Mouse (Mus musculus): ENCODE data around the gene Arhgef10l.

Gene Arhgef10l

DNA sequence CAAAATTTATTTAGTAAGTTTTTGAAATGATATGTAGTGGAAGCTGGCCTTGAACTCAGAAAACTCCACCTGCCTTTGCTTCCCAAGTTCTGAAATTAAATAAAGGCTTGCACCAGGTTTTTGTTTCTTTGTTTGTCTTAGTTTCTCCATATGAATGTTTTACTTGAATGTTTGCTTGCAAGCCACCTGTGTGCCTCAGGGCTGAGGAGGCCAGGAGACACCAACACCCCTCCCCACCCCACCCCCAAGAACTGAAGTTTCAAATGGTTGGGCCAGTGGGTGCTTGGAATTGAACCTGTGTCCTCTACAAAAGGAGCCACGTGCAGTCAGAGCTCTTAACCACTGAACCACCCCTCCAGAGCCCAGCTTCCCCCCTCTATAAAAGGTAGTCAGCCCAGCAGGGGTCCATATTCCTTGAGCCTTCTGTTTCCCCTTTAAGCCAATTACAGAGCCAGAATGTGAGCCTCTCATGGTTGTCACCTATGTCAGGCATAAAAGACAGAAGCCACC lies 28.8 kb upstream of the Arhgef10l start:
- in situ Hi-C loops (cut with MboI; ENCODE audit: low sequenced_read_pairs): no loop called here

GRCm38 (mm10) chr4:140693513-140693912 lies 27.7 kb upstream of the Arhgef10l start:
- in situ Hi-C loops (cut with MboI; ENCODE audit: low sequenced_read_pairs): no loop called here

DNA sequence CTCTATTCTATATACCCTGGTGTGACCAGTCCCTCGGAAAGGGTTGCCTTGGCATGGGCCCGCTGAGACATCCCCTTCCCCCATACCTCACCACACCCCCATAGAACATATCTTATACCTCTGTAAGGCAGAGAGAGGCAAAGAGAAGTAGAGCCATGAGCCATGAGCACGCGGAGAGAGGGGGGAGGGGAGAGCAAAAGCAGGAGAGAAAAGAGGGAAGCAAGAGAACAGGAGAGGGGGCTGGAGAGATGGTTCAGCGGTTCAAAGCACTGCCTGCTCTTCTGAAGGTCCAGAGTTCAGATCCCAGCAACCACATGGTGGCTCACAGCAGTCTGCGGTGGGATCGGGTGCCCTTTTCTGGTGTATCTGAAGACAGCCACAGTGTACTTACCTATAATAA lies 25.7 kb upstream of the Arhgef10l start:
- in situ Hi-C loops (cut with MboI; ENCODE audit: low sequenced_read_pairs): no loop called here

GRCm38 (mm10) chr4:140689873-140690655 lies 24.3 kb upstream of the Arhgef10l start:
- in situ Hi-C loops (cut with MboI; ENCODE audit: low sequenced_read_pairs): no loop called here

- in situ Hi-C loops (cut with MboI; ENCODE audit: low sequenced_read_pairs): no loop called here
Measured at GRCm38 (mm10) chr4:140688826-140689425, 23.1 kb upstream of the Arhgef10l start.

DNA sequence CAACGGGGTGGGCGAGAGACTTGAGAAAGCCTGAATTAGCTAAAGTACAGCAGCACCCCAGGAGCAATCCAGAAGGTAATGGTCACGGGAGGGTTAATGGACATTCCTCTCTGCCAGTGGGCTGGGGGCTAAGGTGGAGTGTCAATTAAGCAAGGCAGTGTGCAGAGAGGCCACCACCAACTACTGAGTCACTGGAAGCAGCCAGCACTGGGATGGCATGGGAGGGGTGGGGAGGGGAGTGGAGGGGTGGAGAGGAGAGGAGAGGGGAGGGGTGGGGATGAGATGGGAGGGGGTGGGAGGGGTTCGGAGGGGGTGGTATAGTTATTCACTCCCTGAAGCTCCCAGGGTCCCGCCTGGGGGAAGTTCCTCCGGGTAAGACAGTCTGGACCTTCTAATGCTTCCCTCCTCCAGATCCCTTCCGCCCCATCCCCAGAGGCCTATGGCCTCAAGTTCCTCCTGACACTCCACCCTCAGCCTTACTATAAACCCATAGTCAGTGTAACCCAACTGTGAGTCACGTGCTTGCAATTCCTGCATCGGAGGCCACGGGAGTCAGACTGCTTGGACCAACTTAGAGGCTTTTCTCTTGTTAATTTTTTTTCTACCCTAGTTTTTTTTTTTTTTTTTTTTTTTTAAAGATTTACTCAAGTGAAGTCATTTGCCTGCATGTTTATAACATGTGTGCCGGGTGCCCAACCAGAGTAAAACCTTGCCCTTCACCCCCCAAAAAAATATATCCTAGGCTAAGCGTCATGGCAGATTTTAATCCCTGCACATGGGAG lies 22.4 kb upstream of the Arhgef10l start:
- in situ Hi-C loops (cut with MboI; ENCODE audit: low sequenced_read_pairs): no loop called here

GRCm38 (mm10) chr4:140684881-140685303 lies 19.1 kb upstream of the Arhgef10l start:
- in situ Hi-C loops (cut with MboI; ENCODE audit: low sequenced_read_pairs): no loop called here

DNA sequence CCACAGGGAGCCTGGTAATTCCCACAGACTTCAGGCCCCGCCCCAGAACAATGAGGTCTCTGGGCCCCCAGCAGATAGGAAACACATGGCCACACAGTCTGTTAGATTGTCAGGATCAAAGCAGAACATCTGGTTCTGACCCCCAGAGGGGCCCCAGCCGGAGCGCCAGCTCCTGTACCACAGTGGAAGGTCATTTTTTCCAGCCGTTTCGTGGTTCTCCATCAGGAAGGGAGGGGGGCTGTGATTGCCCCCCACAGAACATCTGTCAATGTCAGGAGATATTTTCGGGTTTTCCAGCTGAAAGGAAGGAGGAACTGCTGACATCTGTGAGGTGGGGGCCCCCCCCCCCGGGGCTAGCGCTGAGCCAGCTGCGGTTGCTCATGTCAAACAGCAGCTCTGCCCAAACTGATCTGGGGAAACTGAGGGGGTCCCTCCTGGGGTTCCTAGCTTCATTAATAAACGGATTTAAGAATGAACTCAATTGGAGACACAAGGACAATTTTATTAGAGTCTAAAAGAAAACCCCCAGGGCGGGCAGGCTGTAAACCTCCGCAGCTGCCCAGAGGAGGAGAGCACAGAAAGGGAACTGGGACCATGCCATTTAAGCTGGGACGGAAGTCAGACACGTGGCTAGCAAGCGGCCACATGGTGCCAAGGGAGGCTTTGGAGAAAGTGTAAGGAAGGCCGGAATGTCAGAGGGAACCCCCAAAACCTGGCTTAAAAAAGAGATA lies 18.5 kb upstream of the Arhgef10l start:
- in situ Hi-C loops (cut with MboI; ENCODE audit: low sequenced_read_pairs): no loop called here

DNA sequence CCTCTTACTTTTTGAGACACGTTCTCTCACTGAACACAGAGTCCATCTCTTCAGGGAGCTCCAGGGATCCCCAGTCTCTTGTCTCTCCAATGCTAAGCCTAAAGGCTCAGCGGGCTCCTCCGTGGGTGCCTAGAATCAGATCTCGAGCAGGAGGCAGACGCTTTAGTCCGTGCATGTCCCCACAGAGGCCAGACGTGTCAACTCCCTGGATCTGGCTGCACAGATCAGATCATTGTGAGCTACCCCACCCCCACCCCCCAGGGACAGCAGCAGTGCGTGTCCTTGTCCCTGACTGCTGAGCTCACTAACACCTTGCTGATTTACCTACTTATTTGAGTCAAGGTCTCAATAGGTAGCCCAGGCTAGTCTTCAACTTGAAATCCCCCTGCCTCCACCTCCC lies 17.8 kb upstream of the Arhgef10l start:
- in situ Hi-C loops (cut with MboI; ENCODE audit: low sequenced_read_pairs): no loop called here

DNA sequence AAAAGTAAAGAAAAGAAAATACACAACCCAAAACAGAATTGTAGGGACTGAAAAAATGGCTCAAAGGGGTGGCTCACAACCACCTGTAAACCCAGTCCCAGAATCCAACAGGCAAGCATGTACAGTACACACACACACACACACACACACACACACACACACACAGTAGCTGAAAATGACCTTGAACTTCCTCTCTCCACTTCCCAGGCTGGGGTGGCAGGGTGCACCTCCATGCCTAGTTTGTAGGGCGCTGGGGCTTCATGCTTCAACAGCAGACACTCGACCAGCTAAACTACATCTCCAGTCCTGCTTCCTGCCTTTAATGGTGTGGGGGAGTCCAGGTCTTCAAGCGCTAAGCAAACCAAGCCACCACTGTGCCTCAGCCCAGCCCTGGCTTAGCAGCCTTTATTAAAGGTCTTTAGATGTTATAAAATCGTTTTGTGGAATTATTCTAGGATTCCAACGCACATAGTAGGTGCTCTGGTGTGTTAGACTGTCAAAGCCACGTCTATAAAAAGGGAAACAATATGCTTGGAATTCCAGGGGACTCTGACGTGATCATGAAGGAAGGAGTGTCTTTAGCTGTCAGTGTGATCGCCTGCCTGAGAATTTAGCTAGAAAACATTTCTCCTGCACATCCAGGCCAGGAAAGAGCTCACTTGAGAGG lies 15.1 kb upstream of the Arhgef10l start:
- in situ Hi-C loops (cut with MboI; ENCODE audit: low sequenced_read_pairs): no loop called here

DNA sequence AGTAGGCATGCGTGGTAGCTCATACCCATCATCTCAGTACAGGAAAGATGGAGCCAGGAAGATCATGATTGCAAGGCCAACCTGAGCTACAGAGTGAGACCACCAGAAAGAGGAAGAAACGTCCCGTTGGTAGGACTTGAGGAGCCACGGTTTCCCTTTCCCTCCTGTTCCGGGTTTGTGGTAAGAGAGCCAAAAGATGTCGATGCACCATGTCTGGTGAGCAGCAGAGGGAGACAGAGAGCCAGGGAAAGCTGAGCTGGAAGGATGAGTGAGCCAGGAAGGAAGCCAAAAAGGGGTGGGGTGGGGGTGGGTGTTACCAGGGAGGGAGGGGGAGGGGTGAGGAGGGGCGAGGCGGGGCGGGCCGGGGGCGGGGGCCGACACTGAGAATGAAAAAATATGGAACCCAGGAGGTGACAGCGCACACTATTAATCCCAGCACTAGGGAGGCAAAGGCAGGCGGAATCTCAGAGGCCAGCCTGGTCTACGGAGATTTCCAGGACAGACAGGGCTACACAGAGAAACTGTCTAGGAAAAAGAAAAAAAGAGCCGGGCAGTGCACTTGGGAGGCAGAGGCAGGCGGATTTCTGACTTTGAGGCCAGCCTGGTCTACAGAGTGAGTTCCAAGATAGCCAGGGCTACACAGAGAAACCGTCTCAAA lies 14.0 kb upstream of the Arhgef10l start:
- in situ Hi-C loops (cut with MboI; ENCODE audit: low sequenced_read_pairs): loop anchor here (10.0 kb wide), 1 partner anchor 125 kb away; no protein-coding TSS in a partner anchor

GRCm38 (mm10) chr4:140679038-140679437 lies 13.2 kb upstream of the Arhgef10l start:
- in situ Hi-C loops (cut with MboI; ENCODE audit: low sequenced_read_pairs): loop anchor here (10.0 kb wide), 1 partner anchor 124 kb away; no protein-coding TSS in a partner anchor

DNA sequence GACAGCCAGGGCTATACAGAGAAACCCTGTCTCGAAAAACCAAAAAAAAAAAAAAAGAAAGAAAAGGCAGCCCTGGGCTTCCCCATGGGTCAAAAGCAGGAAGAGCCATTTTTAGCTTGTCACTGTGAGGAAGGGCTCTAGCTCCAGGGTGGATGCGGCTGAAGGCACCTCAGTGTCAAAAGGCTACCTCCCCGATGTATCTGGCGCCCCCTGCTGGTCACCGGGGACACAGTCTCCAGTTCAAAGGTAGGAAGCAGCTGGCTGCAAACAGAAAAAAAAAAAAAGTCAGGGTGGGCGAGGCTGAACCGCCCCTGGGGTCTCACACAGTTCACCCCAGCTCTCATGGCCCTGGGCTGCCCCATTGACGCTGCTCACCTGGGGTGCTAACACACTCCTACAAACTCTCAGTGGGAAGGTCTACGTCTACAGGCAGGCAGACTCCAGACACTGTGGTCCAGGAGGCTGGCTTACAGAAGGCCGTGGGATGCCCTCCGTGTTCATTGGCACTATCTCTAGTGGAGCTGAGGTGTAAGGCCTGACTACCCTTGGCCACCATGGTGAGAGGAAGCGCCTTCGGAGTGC lies 8.6 kb upstream of the Arhgef10l start:
- in situ Hi-C loops (cut with MboI; ENCODE audit: low sequenced_read_pairs): loop anchor here (10.0 kb wide), 1 partner anchor 120 kb away; no protein-coding TSS in a partner anchor

DNA sequence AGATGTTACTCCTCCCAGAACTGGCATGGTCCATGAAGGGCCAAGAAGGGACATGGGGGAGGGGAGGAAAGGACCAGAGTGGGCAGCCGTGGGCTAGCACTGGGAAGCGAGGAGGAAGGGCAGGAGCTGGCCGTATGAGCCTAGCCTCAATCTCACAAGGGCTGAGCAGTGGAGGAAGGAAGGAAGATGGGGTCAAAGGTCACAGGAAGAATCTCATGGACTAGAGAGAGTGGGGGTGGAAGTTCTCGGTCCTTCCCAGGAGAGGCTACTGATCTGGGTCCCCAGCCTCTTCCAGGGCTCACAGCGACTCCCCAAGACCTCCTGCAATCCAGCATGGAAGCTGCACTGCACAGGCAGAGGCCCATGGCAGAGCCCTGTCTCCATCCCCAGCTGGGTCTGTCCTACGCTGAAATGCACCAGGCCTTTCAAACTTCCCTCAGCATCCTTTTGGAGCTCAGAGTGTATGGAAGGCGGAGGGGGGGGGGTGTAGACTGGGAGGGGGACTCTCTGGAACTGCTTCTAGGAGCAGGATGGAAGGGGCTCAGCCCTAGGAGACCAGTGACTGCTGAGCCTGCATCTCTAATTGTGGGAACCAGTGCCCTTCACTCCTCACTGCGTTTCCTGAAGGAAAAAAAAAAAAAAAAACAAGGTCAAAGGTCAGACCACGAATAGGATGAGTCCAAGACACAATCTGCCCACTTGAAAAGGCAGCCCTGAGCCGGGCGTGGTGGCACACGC lies 7.9 kb upstream of the Arhgef10l start:
- in situ Hi-C loops (cut with MboI; ENCODE audit: low sequenced_read_pairs): loop anchor here (10.0 kb wide), 1 partner anchor 119 kb away; no protein-coding TSS in a partner anchor

- in situ Hi-C loops (cut with MboI; ENCODE audit: low sequenced_read_pairs): no loop called here
Measured at GRCm38 (mm10) chr4:140667802-140668201, 2.0 kb upstream of the Arhgef10l start.

- in situ Hi-C loops (cut with MboI; ENCODE audit: low sequenced_read_pairs): no loop called here
Measured at GRCm38 (mm10) chr4:140665053-140665452, 759 bp downstream of the Arhgef10l start.

- in situ Hi-C loops (cut with MboI; ENCODE audit: low sequenced_read_pairs): no loop called here
Measured at GRCm38 (mm10) chr4:140662882-140663585, 2.8 kb downstream of the Arhgef10l start.

- in situ Hi-C loops (cut with MboI; ENCODE audit: low sequenced_read_pairs): no loop called here
Measured at GRCm38 (mm10) chr4:140662453-140662852, 3.4 kb downstream of the Arhgef10l start.
